Mouse (Mus musculus): ENCODE measurements at regions not wholly inside any gene's neighbourhood (a gene's known extent, or its start where the extent isn't known, plus 50 kb on each side); places are given as distances from the start of the nearest gene placed in this dataset.
"Not testable (repeated sequence)": the region's sequence is repeated elsewhere in the genome, so short reads cannot be mapped to it uniquely, and the experiment has no call there.

DNA sequence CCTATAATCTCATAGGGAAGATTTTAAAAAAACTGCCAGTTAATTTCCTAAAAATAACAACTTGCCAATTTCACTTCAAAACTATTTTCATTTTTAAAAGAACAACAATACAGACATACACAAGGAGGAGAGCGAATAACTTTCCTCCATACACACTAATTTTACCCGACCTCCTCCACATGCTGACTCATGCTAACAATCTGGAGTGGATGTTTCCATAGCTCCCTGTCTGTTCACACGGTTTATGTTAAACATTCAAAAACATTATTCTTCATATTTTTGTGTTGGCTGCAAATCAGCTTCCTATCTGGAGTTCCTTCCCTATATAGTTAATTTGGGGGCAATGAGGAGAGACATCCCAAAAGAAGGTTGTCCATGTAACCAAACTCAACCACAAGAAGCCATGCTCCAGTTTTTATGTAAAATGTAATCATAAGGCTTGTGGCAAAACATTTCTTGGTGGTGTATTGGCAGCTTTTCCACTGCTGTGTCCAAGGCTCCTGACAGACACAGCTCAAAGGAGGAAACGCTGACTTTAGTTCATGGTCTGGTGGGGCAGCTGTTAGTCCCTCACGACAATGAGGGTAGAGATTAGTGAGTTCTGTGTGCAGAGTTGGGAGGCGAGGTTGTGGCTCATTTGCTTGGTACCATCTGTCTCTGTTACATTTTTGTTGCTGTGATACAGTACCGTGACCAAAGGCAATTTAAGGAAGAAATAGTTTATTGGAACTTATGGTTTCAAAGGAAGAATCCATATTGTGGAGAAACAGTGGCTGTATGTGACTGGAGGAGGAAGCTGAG is 203.1 kb upstream of the Tmc3 start:
- intact Hi-C loops (cut with DNase I): no loop called here
- DNase-seq: no peak

DNA sequence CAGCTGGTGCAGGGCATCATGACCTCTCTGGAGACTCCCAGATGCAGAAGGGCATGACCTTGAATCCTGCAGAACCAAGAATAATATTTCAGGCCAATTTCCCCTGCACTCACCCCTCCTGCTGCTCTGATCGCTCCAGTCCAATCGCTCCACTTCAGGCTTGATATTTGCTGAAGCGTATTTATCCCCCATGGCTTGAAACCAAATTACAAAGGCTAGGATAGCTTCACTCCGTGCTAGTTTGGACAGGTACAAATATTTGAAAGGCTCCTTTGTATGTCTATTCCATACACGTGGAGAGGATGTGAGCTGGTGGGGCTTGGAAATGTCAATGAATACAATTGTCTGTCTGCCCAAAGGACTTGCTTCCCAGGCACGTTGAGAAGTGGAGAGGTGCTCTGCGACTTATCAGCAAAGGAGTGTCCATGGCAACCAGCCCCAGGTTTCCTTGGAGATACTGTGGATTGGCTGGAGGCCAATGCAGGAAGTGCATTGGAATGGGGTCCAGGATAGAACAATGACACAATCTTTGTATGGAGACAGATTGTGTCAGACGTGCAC is 201.8 kb upstream of the Tmc3 start:
- no peak for DNase-seq
- intact Hi-C loops (cut with DNase I): no loop called here

DNA sequence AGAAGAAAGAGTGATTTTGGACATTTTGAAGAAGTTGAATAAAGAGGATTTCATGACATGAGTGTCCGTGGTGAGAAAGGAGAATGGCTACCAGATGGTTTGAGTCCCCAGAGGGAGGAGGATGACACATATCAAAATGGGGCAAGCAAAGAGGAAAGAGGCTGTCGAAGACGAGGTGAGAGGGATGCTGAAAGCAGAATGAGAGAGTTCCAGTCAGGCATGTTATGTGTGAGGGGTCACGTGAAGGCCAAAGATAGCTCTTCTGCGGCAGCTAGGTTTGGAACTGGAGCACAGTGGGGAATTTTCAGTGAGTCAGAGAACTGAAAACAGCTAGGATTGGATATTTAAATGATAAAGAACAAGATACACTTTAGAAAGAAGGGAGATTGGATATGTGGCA is 193.3 kb upstream of the Tmc3 start:
- DNase-seq: no peak
- intact Hi-C loops (cut with DNase I): no loop called here

DNA sequence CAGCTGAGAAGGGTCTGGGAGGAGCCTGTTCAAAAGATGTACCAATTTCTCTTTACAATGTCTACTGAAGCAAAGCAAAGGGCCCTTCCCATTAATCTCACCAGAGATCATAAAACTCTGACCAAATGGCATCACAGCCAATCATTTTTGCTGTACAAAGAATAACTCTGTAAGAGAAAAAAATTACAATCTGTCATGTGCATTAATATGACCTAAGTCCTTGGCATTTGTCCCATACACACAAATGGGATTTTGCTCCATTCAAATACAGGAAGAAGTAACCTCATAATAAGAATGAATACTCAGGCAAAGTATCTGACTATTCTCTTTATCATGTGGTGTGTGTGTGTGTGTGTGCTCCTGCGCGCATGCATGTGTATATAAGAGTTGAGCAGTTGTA is 192.5 kb upstream of the Tmc3 start:
- intact Hi-C loops (cut with DNase I): no loop called here
- DNase-seq: no peak

DNA sequence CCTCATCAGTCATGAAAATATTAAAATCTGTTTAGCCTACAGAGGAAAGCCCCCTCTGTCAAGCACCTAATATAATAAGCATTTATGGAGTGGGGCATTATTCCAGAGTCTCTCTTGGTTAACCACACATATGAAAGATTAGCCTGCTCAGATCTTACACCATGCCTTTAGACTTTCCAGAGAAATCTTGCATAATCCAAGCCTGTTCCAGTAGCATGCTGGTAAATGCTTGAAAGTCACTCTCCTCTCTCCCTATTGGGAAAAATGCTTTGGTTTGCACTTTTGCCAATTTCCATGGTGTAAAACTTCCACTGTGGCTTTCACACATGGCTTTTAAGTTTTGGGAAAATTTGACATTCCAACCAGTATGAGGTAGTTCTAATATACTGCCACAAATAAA is 192.1 kb upstream of the Tmc3 start:
- intact Hi-C loops (cut with DNase I): no loop called here

DNA sequence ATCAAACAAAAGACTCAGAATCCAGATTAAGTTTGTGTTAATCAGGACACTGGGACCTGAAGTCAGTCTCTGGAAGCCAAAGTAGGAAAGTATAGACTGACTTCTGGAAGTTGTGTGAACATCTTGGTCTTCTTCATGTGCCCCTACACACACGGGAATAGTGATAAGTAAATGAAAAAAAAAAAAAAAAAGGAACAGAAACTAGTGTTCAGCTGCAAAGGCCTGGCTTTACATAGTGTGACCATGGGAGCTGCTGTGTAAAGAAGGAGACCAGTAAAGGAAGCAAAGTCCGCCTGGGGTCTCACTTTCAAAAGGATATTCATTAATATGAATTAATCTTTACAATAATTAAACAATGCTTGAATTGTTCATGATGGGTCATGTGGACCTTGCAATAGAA is 190.6 kb upstream of the Tmc3 start:
- intact Hi-C loops (cut with DNase I): no loop called here
- DNase-seq: no peak

More for the DNA sequence above, 192.1 kb upstream of the Tmc3 start:
- no peak for DNase-seq

DNA sequence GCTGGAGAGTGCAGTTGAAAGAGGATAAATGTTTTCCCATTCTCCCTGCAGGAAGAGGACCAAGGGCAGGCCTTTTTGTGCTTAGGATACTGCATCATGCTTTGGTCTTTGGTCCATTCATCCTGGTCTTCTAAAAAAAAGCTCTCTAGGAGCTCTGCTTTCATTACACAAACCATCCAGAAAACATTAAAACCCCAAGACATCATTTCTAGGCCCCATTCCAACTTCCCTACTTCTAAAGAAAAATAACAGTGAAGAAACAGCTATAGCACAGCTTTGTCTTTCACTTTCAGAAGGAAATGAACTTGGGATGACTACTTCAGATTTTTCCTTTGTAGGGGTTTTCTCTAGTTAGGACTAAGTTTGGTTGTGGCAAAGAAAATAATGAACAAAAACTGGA is 185.1 kb upstream of the Tmc3 start:
- intact Hi-C loops (cut with DNase I): no loop called here
- DNase-seq: no peak

DNA sequence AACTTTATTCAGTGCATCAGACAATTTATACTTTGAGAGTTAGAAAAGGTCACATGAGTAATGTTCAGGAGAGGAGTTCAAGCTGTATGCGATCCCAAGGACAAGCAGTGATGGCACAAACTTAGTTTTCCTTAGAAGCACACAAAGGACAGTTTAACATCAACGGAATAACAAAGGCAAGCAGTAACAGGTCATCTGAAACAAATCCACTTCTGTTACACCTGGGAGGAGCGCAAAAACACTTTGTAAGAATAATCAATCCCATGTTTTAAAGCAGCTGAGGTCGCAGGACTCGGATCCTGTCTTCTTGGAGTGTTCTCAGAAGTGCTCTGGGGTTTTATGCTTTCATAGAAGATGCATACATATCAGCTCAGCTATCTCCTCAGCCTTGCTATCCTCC is 183.7 kb upstream of the Tmc3 start:
- no peak for DNase-seq
- intact Hi-C loops (cut with DNase I): no loop called here

DNA sequence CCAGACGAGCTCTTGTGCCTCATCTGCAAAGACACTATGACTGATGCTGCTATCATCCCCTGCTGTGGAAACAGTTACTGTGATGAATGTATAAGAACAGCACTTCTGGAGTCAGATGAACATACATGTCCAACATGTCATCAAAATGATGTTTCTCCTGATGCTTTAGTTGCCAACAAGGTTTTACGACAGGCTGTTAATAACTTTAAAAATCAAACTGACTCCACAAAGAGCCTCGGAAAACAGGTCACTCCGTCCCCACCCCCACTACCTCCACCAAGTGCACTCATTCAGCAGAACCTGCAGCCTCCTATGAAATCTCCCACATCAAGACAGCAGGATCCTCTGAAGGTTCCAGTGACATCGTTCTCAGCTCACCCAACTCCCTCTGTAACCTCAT is 172.0 kb upstream of the Tmc3 start:
- DNase-seq; intact Hi-C loops (cut with DNase I): not testable (repeated sequence)

DNA sequence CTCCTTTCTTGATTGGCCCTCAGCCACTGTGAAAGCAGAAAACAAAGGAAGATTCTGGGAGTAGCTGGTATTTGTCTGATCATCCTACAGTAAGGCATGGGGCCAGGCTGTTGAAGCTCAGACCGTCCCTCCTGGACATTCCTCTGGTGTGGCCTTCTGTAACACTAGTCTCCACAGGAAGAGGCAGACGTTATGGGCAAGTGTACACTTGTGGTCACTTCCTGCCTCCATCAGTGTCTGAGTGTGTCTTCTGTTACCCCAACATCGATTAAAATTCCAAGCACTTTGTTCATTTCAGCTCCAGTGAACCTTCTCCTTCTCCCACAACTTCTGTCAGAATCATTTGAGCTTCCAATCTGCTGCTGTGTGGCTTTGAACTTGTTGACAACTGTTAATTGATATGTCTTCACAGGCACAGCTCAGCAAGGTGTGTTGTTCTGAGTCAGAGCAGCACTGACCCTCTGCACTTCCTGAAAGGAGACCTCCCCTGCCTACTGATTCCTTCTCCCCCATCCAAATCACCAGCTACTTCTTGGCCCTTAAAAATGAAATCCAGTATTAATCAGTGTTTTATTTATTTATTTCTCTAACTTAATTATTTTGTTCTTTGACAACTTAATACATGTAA is 154.7 kb upstream of the Tmc3 start:
- DNase-seq: no peak
- intact Hi-C loops (cut with DNase I): no loop called here

DNA sequence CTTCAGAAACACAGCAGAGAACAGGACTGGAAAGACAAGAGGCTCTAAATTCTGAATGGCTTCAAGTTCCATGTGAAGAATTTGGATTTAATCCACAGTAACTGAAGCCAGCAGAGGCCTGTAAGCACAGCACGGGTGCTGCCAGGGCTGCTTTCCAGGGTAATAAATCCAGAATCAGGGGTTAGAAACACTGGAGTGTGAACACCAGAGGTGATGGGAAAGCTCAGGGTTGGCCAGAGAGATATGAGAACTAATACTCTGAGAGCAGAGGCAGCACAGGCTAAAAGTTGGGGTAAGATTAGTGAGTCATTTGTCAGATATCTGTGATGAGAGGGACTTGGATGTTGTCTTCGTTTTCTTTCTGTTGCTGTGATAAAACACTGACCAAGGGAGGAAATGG is 153.6 kb upstream of the Tmc3 start:
- DNase-seq: peak in 1 of 2 experiments; percentile 50
- intact Hi-C loops (cut with DNase I): no loop called here

DNA sequence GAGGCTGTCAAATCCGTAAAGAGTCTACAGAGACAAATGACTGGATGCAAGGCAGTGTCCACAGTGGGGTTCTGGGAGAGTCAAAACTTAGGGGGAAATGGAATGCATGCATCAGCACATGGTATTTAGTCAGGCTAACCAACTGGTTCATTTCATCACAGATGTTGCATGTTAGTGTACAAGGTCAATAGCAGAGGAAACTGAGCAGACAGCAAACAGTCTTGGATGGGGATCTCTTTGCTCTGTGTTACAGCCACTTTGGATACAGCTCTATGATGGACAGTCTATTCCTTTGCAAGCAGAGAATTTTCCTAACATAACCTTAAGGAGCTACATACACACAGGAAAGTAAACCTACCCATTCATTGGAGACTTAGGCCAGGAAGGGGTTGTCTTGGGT is 151.9 kb upstream of the Tmc3 start:
- intact Hi-C loops (cut with DNase I): no loop called here
- no peak for DNase-seq

DNA sequence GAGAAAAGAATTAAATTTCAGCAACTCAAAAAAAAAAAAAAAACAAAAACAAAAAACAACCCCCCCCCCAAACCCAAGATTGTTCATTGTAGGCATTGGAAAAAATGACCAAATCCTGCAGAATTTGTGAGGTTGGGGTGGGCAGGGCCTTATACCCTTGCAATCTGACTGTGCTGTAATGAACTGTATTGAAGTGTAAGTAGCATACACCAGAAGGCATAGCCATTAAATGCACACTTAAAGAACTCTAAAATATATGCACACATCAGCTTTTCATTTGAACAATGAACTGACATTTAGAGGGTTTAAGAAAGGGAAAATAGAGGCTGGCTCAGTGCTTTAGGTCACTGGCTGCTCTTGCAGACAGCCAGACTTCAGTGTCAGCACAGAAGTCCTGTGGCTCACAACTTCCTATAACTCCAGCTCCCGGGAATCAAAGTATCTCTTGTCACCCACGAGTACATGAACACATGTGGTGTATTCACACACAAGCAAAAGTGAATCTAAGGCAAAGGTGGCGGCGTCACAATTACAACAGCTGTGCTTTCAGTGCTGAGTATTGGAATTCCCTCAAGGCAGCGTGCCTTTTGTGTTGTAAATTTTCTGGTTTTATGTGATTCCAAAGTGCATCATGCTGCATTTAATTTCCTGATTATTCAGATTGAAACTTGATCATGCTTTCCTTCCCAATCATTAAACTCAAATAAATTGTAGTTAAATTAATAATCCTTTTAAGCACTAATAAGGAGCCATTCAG is 150.6 kb upstream of the Tmc3 start:
- intact Hi-C loops (cut with DNase I): no loop called here
- no peak for DNase-seq

DNA sequence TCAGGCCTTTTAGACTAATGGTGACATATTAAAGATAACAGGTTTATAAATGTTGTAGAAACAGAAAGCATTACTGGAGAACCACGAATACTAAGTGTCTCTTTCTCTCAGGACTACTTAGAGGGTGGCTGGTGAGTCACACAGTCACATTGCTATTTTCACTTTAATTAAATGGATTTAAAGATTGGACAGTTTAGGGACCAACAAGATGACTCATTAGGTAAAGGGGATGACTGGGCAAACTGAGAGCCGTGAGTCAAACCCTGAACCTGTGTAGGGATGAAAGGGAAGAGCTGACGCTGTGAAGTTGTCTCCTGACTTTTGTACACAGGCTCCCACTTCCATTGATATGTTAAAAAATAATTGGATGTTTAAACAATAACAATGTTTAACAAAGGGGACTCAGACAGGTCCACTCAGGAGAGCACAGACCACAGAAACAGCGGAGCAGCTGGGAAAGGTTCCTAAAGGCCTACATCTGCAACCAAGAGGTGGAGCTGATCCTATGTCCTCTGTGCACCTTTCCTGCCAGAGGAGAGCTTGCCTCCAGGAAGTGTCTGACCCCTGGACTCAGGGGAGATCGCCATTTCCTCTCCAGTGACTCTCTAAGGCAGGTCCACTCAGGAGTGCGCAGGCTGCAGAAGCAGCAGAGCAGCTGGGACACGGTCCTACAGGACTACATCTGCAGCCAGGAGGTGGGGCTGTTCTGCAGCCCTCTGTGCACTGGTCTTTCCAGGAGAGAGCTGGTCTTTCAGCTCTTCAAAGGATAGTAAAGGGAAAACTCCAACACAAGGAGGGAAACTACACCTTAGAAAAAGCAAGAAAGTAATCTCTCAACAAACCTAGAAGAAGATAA is 146.0 kb upstream of the Tmc3 start:
- intact Hi-C loops (cut with DNase I): no loop called here
- DNase-seq: no peak

DNA sequence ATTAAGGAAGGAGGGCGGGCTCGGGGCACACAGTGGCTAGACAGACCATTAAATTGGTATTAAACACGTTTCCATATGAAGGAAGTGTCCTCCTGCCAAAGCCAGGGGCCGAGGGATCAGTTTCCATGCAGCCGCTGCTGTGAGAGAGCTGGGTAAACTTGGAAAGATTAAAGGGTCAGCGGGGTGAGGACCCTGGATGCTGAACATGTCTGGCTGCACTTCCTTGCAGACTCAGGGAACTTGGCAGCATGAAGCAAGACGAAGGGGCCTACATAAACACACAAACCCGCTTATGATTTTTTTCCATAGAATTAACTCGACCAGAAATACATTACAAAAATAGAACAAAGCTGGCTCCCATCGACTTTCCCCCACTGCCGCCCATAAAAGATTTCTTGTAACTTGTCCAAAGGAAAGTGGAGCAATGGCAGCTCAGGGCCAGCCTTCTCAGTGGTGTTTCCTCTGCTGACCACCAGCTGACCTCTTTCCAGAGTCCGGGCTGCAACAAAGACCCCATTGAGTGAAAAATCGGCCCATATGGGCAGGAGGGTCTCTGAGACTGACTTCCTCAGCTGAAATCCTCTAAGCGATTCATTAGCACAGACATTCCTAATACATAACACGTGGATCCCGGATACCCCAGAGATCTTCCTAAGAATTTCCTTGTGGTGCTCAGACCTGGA is 141.0 kb upstream of the Tmc3 start:
- no peak for DNase-seq
- intact Hi-C loops (cut with DNase I): no loop called here

DNA sequence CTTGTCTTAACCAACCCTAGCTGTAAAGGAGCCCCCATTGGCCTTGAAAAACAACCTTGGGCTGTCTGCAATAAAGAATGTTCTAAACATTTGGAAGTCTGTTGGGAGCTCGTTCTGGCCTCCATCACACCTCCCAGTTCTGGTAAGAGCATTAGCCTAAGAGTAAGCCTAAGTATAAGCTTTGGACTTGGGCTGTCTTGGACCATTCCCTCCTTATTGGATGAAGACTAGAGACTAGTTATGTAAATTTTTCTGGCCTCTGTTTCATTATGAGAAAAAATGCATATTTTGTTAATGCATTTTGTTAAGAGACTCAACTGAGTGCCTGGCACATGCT is 140.5 kb upstream of the Tmc3 start:
- no peak for DNase-seq
- intact Hi-C loops (cut with DNase I): no loop called here

DNA sequence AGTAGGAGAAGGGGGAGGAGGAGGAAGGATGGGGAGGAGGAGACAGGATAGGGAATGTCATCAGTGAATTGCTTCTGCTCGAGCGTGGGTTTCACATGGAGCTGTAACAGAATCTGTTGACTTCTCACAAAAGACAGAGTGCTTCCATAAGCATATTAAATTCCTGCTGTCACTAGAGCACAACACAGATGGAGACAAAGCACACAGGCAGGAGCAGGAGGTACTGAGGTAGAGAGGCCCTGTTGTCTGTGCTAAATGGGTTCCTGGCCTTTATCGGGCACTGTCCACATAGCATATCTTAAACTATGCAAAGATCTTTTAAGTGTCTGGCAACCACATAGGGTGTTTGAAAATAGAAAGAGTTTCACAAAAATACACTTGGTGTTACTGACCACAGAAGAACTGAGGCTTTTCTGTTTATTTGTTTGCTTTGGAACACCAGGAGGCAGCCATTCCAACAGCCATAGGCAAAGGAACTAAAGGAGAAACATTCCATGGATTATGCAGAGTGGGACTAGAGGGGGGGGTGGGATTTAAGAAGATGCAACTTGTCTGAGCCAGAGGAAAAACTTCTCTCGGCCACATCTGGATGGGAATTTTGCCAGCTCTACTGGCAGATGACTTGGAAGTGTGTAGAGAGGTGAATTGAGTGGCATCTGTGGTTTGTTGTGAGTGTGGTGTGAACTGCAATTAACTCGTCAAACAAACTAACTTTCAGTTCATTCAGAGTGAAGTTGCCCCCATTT is 139.4 kb upstream of the Tmc3 start:
- intact Hi-C loops (cut with DNase I): no loop called here
- DNase-seq: no peak

DNA sequence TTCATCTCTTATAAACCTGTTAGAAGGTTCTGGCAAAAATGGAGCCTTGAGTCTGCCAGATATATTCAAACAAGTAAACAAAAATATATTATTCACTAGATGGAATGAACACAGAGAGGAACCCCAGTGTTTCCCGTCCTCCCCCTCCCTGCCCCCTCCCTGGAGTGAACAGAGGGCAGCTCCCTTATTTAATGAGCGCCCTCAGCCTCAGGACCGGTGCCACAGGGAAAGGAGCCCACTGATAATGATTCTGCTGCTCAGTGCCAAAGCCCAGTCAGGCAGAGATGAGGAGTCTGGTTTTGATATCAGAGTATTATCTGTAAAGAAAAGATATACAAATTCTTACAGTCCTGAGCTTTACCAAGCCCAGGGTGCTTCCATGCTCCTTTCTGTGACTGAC is 134.4 kb upstream of the Tmc3 start:
- intact Hi-C loops (cut with DNase I): no loop called here
- DNase-seq: no peak

DNA sequence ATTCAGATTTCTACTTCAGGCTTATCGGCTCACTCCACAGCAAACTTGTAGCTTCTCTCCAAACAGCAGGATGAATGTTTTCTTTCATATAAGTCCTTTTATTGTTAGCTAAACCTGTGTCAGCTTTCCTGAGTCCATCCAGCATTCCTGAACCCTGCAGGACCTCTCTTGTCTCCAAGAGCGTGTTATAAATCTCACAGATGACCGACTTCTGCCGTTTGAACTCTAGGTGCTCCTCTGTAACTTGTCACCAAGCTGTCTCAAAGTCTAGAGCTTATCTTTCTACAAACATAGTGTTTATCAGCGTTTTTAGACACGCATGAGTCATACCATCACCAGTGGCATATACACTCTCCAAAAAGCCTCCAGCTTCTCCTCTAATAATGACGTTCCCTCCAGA is 132.4 kb upstream of the Tmc3 start:
- intact Hi-C loops (cut with DNase I): no loop called here
- no peak for DNase-seq

Measured in gastrocnemius, postnatal 36 days (tissue).